Mouse (Mus musculus) mesoderm, embryonic 11.5 days (tissue): ENCODE results near the gene Crygf.
"Not testable (repeated sequence)": the region's sequence is repeated elsewhere in the genome, so short reads cannot be mapped to it uniquely, and the experiment has no call there.

ENCODE experiments used
- DNase-seq: peaks from one replicate; pipeline ENCODE4 v3.0.0-alpha.2; 2012; ENCODE audit warnings: low read depth, low spot score

The Crygf gene

GRCm38 (mm10) chr1:65926294-65926693, at the start of gene Crygf:
Gene Crygf (plus strand): TSS chr1:65926520.
- DNase-seq = no peak

- DNase-seq = no peak
These were observed 734 bp upstream of the Crygf start for GRCm38 (mm10) chr1:65925361-65926210.

GRCm38 (mm10) chr1:65926696-65927095, 376 bp downstream of the Crygf start:
- not testable (repeated sequence) for DNase-seq

GRCm38 (mm10) chr1:65930055-65930454, 3.7 kb downstream of the Crygf start:
- DNase-seq = no peak

- no peak for DNase-seq
These were observed 5.9 kb downstream of the Crygf start for GRCm38 (mm10) chr1:65932091-65932812.
